Mouse (Mus musculus) intestine, embryonic 16.5 days (tissue): ENCODE measurements around the gene Ppid. TPM values are rescaled to one million over a fixed set of nuclear protein-coding genes. Genes with fewer than 3 reads are reported as not detected.

Source experiments
- ATAC-seq: fragments of 200-750 bp; cut with Nextera tagmentation; 2 replicates; pipeline ENCODE4 v1.8.0; 2017; ENCODE audit warnings: moderate TSS enrichment, moderate library complexity
- H3K27ac ChIP-seq: fragments of 300-500 bp; sonication (generic); 2 replicates; pipeline ENCODE4 v1.5.1; 2014; ENCODE audit warnings: mild to moderate bottlenecking, low read length
- H3K27me3 ChIP-seq: fragments of 300-500 bp; sonication (generic); replicated peaks from 2 replicates; pipeline ENCODE4 v1.6.1; 2014; ENCODE audit warnings: low read length, control low read depth, mixed read lengths; ENCODE audit not compliant: control insufficient read depth, insufficient read depth
- H3K36me3 ChIP-seq: fragments of 300-500 bp; sonication (generic); 2 replicates; pipeline ENCODE4 v1.6.1; 2014; ENCODE audit warnings: low read length, control low read depth; ENCODE audit not compliant: control insufficient read depth, insufficient read depth
- H3K4me1 ChIP-seq: fragments of 300-500 bp; sonication (generic); 2 replicates; pipeline ENCODE4 v1.6.1; 2014; ENCODE audit warnings: low read length, control low read depth, mixed read lengths; ENCODE audit not compliant: control insufficient read depth, insufficient read depth
- H3K4me2 ChIP-seq: fragments of 300-500 bp; sonication (generic); 2 replicates; pipeline ENCODE4 v1.6.1; 2014; ENCODE audit warnings: low read depth, low read length, control low read depth
- H3K4me3 ChIP-seq: fragments of 300-500 bp; sonication (generic); 2 replicates; pipeline ENCODE4 v1.5.1; 2014; ENCODE audit warnings: mild to moderate bottlenecking, low read length
- H3K9ac ChIP-seq: fragments of 300-500 bp; sonication (generic); 2 replicates; pipeline ENCODE4 v1.6.1; 2014; ENCODE audit warnings: low read depth, low read length
- H3K9me3 ChIP-seq: fragments of 300-500 bp; sonication (generic); 2 replicates; pipeline ENCODE4 v1.6.1; 2016; ENCODE audit warnings: low read length, control low read depth; ENCODE audit not compliant: control insufficient read depth
- WGBS: fragments of 180-500 bp; shearing (Covaris S2); extraction: QIAGEN DNeasy Blood & Tissue Kit; methylation state at CpG from one replicate; pipeline ENCODE4 v1.1.7; 2014; 5-methylcytosine and 5-hydroxymethylcytosine counted together
- polyA plus RNA-seq: library from polyadenylated mRNA; unstranded; fragments of >200 nt; fragmentation: Nextera tagmentation; extraction: Ambion mirVana; gene quantifications from 2 replicates; pipeline ENCODE4 v1.2.1, GENCODE M21; 2015

The Ppid gene
- polyA plus RNA-seq, 1 experiment from 2014 or later, result 142 TPM

- 67% methylated on average over 5 of the region's 5 CpGs for WGBS
- Histone ChIP-seq H3K4me1 (peaks cover 10% of the 10 kb centered on the region), H3K27ac (peak overlapping the region; percentile 30; the same call in 1 of the 2 replicates), H3K4me2 (no peak overlapping the region), H3K4me3 (no peak overlapping the region), H3K9ac (no peak overlapping the region), H3K36me3 (no peaks in the 10 kb centered on the region), H3K9me3 (no peaks in the 10 kb centered on the region), H3K27me3 (no peaks in the 10 kb centered on the region)
- ATAC-seq, result no peak
Measured at GRCm38 (mm10) chr3:79559773-79560045, 31.4 kb upstream of the Ppid start.

DNA sequence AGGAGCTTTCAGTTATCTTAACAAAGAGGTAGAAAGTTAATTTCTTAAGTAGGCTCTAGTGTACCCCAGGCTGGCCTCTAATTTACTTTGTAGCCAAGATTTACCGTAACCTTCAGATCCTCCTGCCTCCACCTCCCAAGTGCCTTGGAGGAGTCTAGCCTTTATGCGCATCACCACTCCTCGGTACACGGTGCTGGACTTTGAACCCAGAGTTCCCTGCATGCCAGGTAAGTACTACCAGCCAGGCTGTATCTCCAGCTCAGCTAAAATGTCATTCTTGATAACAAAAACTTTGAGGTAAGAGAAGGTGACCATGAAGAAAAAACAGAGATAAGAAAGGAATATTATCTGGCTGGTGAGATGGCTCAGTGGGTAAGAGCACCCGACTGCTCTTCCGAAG, 30.6 kb upstream of the Ppid start:
- Histone ChIP-seq H3K27me3 (no peaks in the 10 kb centered on the region), H3K9me3 (no peaks in the 10 kb centered on the region), H3K27ac (no peak overlapping the region), H3K4me3 (no peak overlapping the region), H3K9ac (no peak overlapping the region), H3K36me3 (no peaks in the 10 kb centered on the region), H3K4me1 (peaks cover 15% of the 10 kb centered on the region), H3K4me2 (no peak overlapping the region)
- WGBS, result 80% methylated on average over 6 of the region's 6 CpGs
- ATAC-seq, result peak; percentile 67

- 85% methylated on average over 10 of the region's 10 CpGs for whole genome bisulfite sequencing
- no peak for ATAC-seq
- no peaks in the 10 kb centered on the region for H3K27me3 ChIP-seq
Measured at GRCm38 (mm10) chr3:79561784-79562715, 29.1 kb upstream of the Ppid start.

DNA sequence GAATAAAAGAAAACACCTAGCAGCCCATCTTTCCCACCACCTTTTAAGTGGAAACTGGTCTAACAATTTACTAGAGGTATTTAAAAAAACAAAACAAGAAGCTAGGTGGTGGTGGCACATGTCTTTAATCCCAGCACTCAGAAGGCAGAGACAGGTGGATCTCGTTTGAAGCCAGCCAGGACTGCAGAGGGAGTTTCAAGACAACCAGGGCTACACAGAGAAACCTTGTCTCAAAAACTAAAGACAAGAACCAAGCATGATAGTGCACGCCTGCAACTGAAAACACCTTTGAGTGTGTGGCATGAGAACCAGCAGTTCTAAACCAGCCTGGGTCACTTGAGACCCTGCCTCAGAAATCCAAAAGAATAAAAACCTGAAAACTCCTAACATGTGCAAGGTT, 27.6 kb upstream of the Ppid start:
- H3K4me3 ChIP-seq, result no peak overlapping the region
- no peak overlapping the region for H3K27ac ChIP-seq
- no peaks in the 10 kb centered on the region for H3K9me3 ChIP-seq
- H3K4me2 ChIP-seq, result no peak overlapping the region
- ATAC-seq, result no peak
- H3K9ac ChIP-seq, result no peak overlapping the region
- no peaks in the 10 kb centered on the region for H3K36me3 ChIP-seq
- H3K27me3 ChIP-seq, result no peaks in the 10 kb centered on the region
- peaks cover 21% of the 10 kb centered on the region for H3K4me1 ChIP-seq
- WGBS, result 80% methylated on average over 2 of the region's 2 CpGs

More at GRCm38 (mm10) chr3:79561784-79562715, 29.1 kb upstream of the Ppid start:
- H3K9ac ChIP-seq, result no peak overlapping the region
- no peak overlapping the region for H3K27ac ChIP-seq
- no peaks in the 10 kb centered on the region for H3K36me3 ChIP-seq
- H3K4me2 ChIP-seq, result no peak overlapping the region
- no peaks in the 10 kb centered on the region for H3K9me3 ChIP-seq
- H3K4me3 ChIP-seq, result no peak overlapping the region
- peaks cover 21% of the 10 kb centered on the region for H3K4me1 ChIP-seq

DNA sequence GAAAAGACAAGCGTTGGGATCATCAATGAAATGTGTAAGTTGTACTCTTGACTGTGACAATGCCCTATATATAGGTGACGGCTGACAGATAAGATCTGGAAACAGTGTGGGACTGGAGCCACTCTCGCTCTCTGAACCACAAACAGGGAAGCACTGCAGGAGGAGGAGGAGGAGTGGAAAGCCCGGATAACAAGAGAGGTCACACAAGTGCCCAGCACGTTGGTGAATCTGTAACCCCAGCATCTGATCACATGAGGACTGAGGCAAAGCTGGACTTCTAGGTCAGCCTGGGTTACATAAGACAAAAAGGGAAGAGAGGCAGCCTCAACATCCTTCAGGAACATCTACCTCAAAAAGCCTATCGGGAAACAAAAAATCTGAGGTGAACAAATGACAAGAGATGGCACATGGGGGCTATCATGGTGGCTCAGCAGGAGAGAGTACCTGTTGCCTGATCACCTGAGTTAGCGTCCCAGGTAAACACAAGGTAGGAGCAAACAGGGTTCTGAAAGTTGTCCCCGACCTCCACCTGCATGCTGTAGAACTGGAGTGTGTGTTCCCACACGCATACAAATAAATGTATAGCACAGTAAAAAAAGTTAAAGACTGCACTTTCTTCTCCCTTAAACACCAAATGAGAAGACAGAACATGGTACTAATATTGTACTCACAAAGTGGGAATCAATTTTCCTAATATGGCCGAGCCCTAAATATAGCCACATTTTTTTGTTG, 26.1 kb upstream of the Ppid start:
- peaks cover 11% of the 10 kb centered on the region; the same call in 1 of the 2 replicates for H3K4me1 ChIP-seq
- 0 out of 2 replicates have a peak overlapping the region, but pooled peaks have one; percentile 29 for H3K9ac ChIP-seq
- 77% methylated on average over 10 of the region's 10 CpGs for WGBS
- H3K27me3 ChIP-seq, result no peaks in the 10 kb centered on the region
- H3K27ac ChIP-seq, result no peak overlapping the region
- H3K36me3 ChIP-seq, result no peaks in the 10 kb centered on the region
- H3K4me2 ChIP-seq, result no peak overlapping the region
- no peaks in the 10 kb centered on the region for H3K9me3 ChIP-seq
- ATAC-seq, result no peak
- H3K4me3 ChIP-seq, result no peak overlapping the region

DNA sequence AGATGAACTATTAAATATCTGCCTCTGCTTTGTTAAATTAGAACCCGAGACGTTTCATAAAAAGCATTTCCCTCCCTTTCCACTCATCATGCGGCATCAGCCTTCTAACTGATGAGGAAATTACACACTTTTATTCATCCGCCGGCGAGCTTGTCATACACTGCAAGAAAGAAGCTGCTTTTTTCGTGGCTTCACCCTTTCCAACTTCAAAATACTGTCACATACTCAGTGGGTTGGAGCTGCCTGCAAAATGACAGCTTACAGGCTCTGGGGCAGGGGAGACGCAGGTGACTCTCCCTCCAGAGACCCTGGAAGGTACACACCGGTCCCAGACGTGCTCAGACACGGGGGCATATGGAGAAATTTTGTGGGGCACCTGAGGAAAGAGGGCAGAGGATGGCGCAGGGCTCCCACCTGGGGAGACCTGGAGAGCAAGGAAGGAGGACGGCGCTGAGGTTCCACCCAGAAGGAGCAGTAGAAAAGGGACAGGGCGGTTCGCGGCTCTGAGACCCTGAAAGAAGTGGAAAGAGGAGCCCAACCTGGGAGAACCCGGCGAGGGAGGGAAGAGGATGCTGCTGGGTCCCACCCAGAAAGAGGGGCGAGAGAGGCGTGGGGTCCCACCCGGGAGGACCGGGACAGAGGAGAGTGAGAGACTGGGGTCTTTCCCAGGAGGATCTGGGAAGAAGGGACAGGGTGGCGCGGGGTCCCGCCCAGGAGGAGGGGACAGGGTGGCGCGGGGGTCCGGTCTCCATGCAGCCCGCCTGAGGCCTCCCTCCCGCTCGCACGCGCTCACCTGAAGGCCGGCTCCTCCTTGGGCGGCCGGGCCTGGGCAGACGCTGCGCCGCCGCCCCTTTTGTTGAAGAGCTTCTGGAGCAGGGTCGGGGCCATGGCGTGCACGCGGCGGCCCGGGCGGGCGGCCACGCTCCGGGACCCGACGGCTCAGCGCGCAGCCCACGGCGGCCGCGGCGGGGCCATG, 24.1 kb upstream of the Ppid start:
- WGBS, result 2% methylated on average over 59 of the region's 60 CpGs
- Histone ChIP-seq H3K27me3 (no peaks in the 10 kb centered on the region), H3K27ac (peak overlapping the region; percentile 80), H3K4me2 (peak overlapping the region; percentile 96), H3K36me3 (no peaks in the 10 kb centered on the region), H3K9ac (peak overlapping the region; percentile 86), H3K9me3 (no peaks in the 10 kb centered on the region), H3K4me1 (peaks cover 11% of the 10 kb centered on the region; the same call in 1 of the 2 replicates), H3K4me3 (peak overlapping the region; percentile 89)
- ATAC-seq, result peak; percentile 65

DNA sequence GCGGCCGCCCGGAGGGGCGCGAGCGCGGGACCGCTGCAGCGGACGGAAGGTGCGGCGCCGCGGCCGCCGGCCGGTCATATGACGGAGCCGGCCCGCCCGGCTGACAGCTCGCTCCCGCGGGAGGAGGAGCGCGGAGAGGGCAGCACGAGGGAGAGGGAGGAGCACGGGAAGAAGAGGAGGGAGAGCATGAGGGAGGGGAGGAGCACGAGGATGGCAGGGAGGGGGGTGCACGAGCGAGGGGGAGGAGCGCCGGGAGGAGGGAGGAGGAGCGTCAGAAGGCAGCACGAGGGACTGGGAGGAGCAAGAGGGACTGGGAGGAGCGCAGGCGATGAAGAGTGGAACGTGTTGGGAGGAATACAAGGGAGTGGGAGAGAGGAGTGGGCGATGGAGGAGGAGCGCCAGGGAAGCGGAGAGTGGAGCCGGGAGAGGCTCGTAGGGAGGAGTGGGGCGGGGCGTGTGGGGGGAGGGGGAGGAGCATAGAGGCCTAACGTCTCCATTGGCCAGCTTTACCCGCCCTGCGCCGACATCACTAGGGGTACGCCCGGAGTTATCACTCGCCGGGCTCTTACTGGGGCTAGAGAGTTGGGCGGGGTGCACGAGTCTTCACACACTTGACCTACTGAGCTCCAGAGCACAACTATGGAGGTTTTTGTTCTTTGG, 23.3 kb upstream of the Ppid start, which contains the start of gene Fnip2:
TSS of gene Fnip2 (minus strand) at position 94 of the 660 bp plus-strand sequence.
- H3K27me3 ChIP-seq, result no peaks in the 10 kb centered on the region
- under 1% methylated on average over 55 of the region's 55 CpGs for WGBS

GRCm38 (mm10) chr3:79568629-79569350, 22.4 kb upstream of the Ppid start:
- Histone ChIP-seq H3K4me1 (peaks cover 11% of the 10 kb centered on the region; the same call in 1 of the 2 replicates), H3K9ac (0 out of 2 replicates have a peak overlapping the region, but pooled peaks have one; percentile 86), H3K36me3 (no peaks in the 10 kb centered on the region), H3K27me3 (no peaks in the 10 kb centered on the region), H3K4me2 (peak overlapping the region; percentile 96; the same call in 1 of the 2 replicates), H3K9me3 (no peaks in the 10 kb centered on the region), H3K27ac (peak overlapping the region; percentile 60), H3K4me3 (peak overlapping the region; percentile 89; the same call in 1 of the 2 replicates)
- no peak for ATAC-seq
- WGBS, result 89% methylated on average over 16 of the region's 16 CpGs

More for the DNA sequence above, 23.3 kb upstream of the Ppid start, which contains the start of gene Fnip2:
- H3K4me1 ChIP-seq, result peaks cover 11% of the 10 kb centered on the region; the same call in 1 of the 2 replicates
- H3K27ac ChIP-seq, result peak within 1 kb of the TSS; percentile 80
- peak; percentile 97 for ATAC-seq
- H3K4me2 ChIP-seq, result peak within 1 kb of the TSS; percentile 96
- no peaks in the 10 kb centered on the region for H3K36me3 ChIP-seq
- H3K9ac ChIP-seq, result peak within 1 kb of the TSS; percentile 86
- H3K4me3 ChIP-seq, result peak within 1 kb of the TSS; percentile 89
- H3K9me3 ChIP-seq, result no peaks in the 10 kb centered on the region
